Mouse (Mus musculus) limb, embryonic 15.5 days (tissue): ENCODE results near the gene Sugp1. TPM values are rescaled to one million over a fixed set of nuclear protein-coding genes. Genes with fewer than 3 reads are reported as not detected.
"Not testable (repeated sequence)": the region's sequence is repeated elsewhere in the genome, so short reads cannot be mapped to it uniquely, and the experiment has no call there.

ENCODE experiments used
- ATAC-seq: fragments of 200-750 bp; cut with Nextera tagmentation; 2 replicates; pipeline ENCODE4 v1.8.0; 2017; ENCODE audit warnings: low read depth, moderate TSS enrichment; ENCODE audit not compliant: insufficient number of reproducible peaks, low FRiP score, low TSS enrichment
- H3K27ac ChIP-seq: fragments of 300-500 bp; sonication (generic); 2 replicates; pipeline ENCODE4 v1.5.1; 2015; ENCODE audit warnings: moderate library complexity, mild to moderate bottlenecking, inconsistent platforms
- H3K27me3 ChIP-seq: fragments of 300-500 bp; sonication (generic); 2 replicates; pipeline ENCODE4 v1.6.1; 2015; ENCODE audit warnings: inconsistent platforms
- H3K36me3 ChIP-seq: fragments of 300-500 bp; sonication (generic); 2 replicates; pipeline ENCODE4 v1.6.1; 2015; ENCODE audit warnings: inconsistent platforms
- H3K4me1 ChIP-seq: fragments of 300-500 bp; sonication (generic); 2 replicates; pipeline ENCODE4 v1.6.1; 2015; ENCODE audit warnings: inconsistent platforms
- H3K4me2 ChIP-seq: fragments of 300-500 bp; sonication (generic); 2 replicates; pipeline ENCODE4 v1.6.1; 2015; ENCODE audit warnings: mild to moderate bottlenecking, inconsistent platforms
- H3K4me3 ChIP-seq: fragments of 300-500 bp; sonication (generic); 2 replicates; pipeline ENCODE4 v1.5.1; 2015; ENCODE audit warnings: mild to moderate bottlenecking, inconsistent platforms
- H3K9ac ChIP-seq: fragments of 300-500 bp; sonication (generic); 2 replicates; pipeline ENCODE4 v1.6.1; 2015; ENCODE audit warnings: inconsistent platforms
- H3K9me3 ChIP-seq: fragments of 300-500 bp; sonication (generic); 2 replicates; pipeline ENCODE4 v1.6.1; 2016; ENCODE audit warnings: inconsistent platforms
- WGBS: fragments of 180-500 bp; shearing (Covaris S2); methylation state at CpG from one replicate; pipeline ENCODE4 v1.1.7; 2015; 5-methylcytosine and 5-hydroxymethylcytosine counted together
- polyA plus RNA-seq: library from polyadenylated mRNA; unstranded; fragments of >200 nt; fragmentation: Nextera tagmentation; extraction: Ambion mirVana; gene quantifications from 2 replicates; pipeline ENCODE4 v1.2.1, GENCODE M21; 2015

The Sugp1 gene
- polyA plus RNA-seq, 1 experiment from 2014 or later = 41.9 TPM

DNA sequence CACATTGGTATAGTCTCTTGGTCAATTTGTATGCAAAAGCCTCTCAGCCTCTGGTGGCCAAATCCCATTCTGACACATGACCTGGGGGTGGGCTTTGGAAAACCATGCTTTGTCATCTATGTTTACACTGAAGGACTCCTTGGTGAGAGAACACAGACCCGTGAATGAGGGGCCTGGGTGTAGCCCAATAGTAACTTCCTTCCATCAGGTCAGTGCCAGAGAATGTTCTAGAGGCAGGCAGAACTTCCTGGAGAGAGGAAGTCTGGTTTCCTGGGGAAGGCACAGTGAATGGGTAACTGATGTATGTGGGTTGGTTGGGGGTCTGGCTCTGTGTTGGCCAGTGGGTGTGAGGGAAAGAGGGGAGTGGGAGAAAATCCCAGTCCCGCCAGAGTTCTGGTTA, 37.4 kb upstream of the Sugp1 start:
- Histone ChIP-seq H3K27me3 (no peaks in the 10 kb centered on the region), H3K4me3 (no peak overlapping the region), H3K36me3 (no peaks in the 10 kb centered on the region), H3K4me1 (peaks cover 3% of the 10 kb centered on the region; the same call in 1 of the 2 replicates), H3K27ac (no peak overlapping the region), H3K4me2 (no peak overlapping the region), H3K9me3 (no peaks in the 10 kb centered on the region), H3K9ac (no peak overlapping the region)
- ATAC-seq = no peak
- 49% methylated on average over 2 of the region's 2 CpGs for WGBS

- not testable (repeated sequence) for H3K27ac ChIP-seq, H3K9ac ChIP-seq, H3K36me3 ChIP-seq, H3K4me1 ChIP-seq, H3K4me3 ChIP-seq, H3K27me3 ChIP-seq, H3K9me3 ChIP-seq, ATAC-seq, H3K4me2 ChIP-seq
- 90% methylated on average over 14 of the region's 14 CpGs for WGBS
These were observed 31.8 kb upstream of the Sugp1 start for GRCm38 (mm10) chr8:70010796-70011195.

- peaks cover 10% of the 10 kb centered on the region for H3K36me3 ChIP-seq
- no peak for ATAC-seq
- H3K27ac ChIP-seq = no peak overlapping the region
- H3K4me1 ChIP-seq = no peaks in the 10 kb centered on the region
- no peaks in the 10 kb centered on the region for H3K9me3 ChIP-seq
- H3K9ac ChIP-seq = no peak overlapping the region
- 71% methylated on average over 3 of the region's 3 CpGs for WGBS
- H3K4me2 ChIP-seq = no peak overlapping the region
- no peaks in the 10 kb centered on the region for H3K27me3 ChIP-seq
- no peak overlapping the region for H3K4me3 ChIP-seq
These were observed 30.3 kb upstream of the Sugp1 start for GRCm38 (mm10) chr8:70012350-70012749.

GRCm38 (mm10) chr8:70012763-70013162, 29.9 kb upstream of the Sugp1 start:
- Histone ChIP-seq H3K9ac (no peak overlapping the region), H3K27ac (no peak overlapping the region), H3K27me3 (no peaks in the 10 kb centered on the region), H3K4me2 (no peak overlapping the region), H3K4me1 (no peaks in the 10 kb centered on the region), H3K9me3 (no peaks in the 10 kb centered on the region), H3K36me3 (peaks cover 14% of the 10 kb centered on the region), H3K4me3 (no peak overlapping the region)
- no peak for ATAC-seq
- 91% methylated on average over 1 of the region's 1 CpGs for WGBS

DNA sequence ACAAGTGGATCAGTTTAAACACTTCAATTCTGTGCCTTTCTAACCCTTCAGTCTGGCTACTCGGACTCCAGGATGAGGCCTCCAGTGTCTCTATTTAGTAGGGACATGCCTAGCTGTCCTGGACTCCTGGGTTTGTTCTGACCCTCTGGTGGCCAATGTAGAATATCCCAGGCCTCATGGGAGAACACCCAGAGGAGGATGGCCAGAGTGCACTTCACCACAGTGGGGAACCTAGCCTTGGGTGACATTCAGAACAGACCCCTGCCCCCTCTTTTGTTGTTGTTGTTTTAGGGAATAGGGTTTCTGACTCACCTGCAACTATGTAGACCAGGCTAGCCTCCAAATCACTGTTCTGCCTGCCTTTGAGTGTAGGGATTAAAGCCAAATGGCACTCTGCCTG, 27.6 kb upstream of the Sugp1 start:
- Histone ChIP-seq H3K9ac (no peak overlapping the region), H3K27ac (no peak overlapping the region), H3K36me3 (peaks cover 36% of the 10 kb centered on the region), H3K4me1 (no peaks in the 10 kb centered on the region), H3K4me2 (no peak overlapping the region), H3K4me3 (no peak overlapping the region), H3K9me3 (no peaks in the 10 kb centered on the region), H3K27me3 (no peaks in the 10 kb centered on the region)
- no peak for ATAC-seq
- 76% methylated on average over 1 of the region's 1 CpGs for WGBS

DNA sequence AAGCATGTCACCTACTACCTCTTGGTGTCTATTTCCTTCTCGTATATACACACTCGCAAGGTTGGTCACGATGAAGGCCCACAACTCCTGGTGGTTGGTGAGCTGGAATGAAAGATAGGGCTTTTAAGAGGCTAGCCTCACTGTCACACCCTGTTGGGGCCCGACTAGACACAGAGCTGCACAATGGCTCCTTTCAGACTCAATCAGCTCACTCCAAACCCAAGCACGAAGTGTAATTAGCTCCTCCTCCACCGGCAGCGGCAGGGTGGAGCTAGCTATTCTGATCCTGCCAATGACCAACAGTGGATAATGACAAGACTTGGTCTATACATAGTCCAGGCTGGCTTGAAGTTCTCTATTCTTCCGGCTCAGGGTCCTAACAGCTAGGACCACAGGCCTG, 19.0 kb upstream of the Sugp1 start:
- Histone ChIP-seq H3K9me3 (no peaks in the 10 kb centered on the region), H3K27me3 (no peaks in the 10 kb centered on the region), H3K4me1 (no peaks in the 10 kb centered on the region), H3K36me3 (peaks cover 100% of the 10 kb centered on the region), H3K27ac (no peak overlapping the region), H3K4me3 (no peak overlapping the region), H3K4me2 (no peak overlapping the region), H3K9ac (no peak overlapping the region)
- WGBS = 86% methylated on average over 8 of the region's 8 CpGs
- ATAC-seq = no peak

DNA sequence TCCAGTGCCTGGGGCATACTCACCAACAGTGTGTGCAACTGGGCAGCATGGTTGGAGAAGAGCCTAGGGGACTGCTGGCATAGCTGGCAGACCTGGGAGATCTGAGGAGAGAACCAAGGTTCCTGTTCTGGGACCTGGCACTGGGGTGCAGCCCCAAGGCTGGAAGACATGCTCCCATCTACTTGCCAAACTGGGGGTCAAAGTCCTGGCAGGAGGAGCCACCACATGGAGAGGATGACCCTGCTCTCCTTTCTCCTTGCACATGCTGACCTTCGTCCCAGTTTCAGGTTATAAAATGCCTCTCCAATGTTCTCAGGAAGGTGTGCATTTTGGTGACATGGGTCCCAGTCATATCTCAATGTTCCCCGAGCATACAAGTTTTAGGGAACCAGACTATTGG, 16.5 kb upstream of the Sugp1 start:
- Histone ChIP-seq H3K9ac (no peak overlapping the region), H3K4me2 (no peak overlapping the region), H3K4me1 (no peaks in the 10 kb centered on the region), H3K9me3 (no peaks in the 10 kb centered on the region), H3K36me3 (peaks cover 97% of the 10 kb centered on the region), H3K27me3 (no peaks in the 10 kb centered on the region), H3K4me3 (no peak overlapping the region), H3K27ac (no peak overlapping the region)
- ATAC-seq = no peak
- WGBS = 96% methylated on average over 2 of the region's 2 CpGs

- no peak overlapping the region for H3K4me3 ChIP-seq
- no peaks in the 10 kb centered on the region for H3K4me1 ChIP-seq
- no peaks in the 10 kb centered on the region for H3K9me3 ChIP-seq
- no peak for ATAC-seq
- no peak overlapping the region for H3K27ac ChIP-seq
- no peak overlapping the region for H3K9ac ChIP-seq
- no peak overlapping the region for H3K4me2 ChIP-seq
- peaks cover 76% of the 10 kb centered on the region for H3K36me3 ChIP-seq
- 100% methylated on average over 1 of the region's 1 CpGs for WGBS
- H3K27me3 ChIP-seq = no peaks in the 10 kb centered on the region
These were observed 12.4 kb upstream of the Sugp1 start for GRCm38 (mm10) chr8:70030255-70030654.

DNA sequence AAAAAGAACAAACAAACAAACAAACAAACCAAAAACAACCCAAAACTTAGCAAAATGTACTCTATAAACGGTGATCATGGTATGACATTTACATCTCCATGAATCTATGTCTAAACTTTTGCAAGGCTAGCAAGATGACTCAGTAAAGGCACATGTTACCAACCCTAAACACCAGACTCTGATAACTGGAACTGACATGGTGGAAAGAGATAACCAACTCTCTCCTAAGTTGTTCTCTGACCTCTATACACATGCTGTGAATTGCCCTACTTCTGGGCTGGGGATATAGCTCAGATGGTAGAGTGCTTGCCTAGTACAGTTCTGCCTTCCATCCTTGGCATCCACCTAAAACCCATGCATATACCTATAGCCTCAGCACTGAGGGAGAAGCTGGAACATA, 4.6 kb upstream of the Sugp1 start:
- no peak overlapping the region for H3K4me2 ChIP-seq
- no peak overlapping the region for H3K4me3 ChIP-seq
- ATAC-seq = no peak
- H3K36me3 ChIP-seq = peaks cover 18% of the 10 kb centered on the region; the same call in 1 of the 2 replicates
- no peaks in the 10 kb centered on the region for H3K9me3 ChIP-seq
- 93% methylated on average over 1 of the region's 1 CpGs for WGBS
- no peaks in the 10 kb centered on the region for H3K27me3 ChIP-seq
- no peak overlapping the region for H3K27ac ChIP-seq
- no peak overlapping the region for H3K9ac ChIP-seq
- H3K4me1 ChIP-seq = peaks cover 16% of the 10 kb centered on the region

GRCm38 (mm10) chr8:70041885-70042546, 597 bp upstream of the Sugp1 start:
- peak overlapping the region; percentile 99 for H3K4me3 ChIP-seq
- peak overlapping the region; percentile 96 for H3K4me2 ChIP-seq
- peak overlapping the region; percentile 86 for H3K27ac ChIP-seq
- WGBS = 2% methylated on average over 47 of the region's 47 CpGs
- H3K27me3 ChIP-seq = no peaks in the 10 kb centered on the region
- H3K4me1 ChIP-seq = peaks cover 28% of the 10 kb centered on the region
- H3K36me3 ChIP-seq = 0 out of 2 replicates have a peak, but pooled peaks cover 9% of the 10 kb centered on the region
- peak overlapping the region; percentile 92 for H3K9ac ChIP-seq
- no peak for ATAC-seq
- H3K9me3 ChIP-seq = no peaks in the 10 kb centered on the region

DNA sequence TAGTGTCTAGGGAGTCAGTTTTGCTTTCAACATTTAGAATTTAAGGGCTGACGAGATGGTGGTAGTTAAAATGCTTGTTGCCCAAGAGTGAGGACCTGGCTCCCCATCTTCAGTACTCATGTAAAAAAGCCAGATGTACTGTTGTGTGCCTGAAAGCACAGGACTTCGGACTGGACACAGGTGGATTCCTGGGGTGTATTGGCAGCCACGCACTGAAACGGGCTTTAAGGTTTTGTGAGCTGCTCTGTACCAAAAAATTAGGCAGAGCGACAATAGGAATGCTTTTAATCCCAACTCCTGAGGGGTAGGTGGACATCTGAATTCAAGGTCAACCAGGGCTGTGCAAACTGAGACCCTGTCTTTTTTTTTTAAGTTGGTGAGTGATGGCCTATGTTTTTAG, 1.4 kb downstream of the Sugp1 start:
- WGBS = 91% methylated on average over 5 of the region's 5 CpGs
- no peaks in the 10 kb centered on the region for H3K9me3 ChIP-seq
- no peak overlapping the region for H3K9ac ChIP-seq
- H3K4me3 ChIP-seq = peak overlapping the region; percentile 99; the same call in 1 of the 2 replicates
- peaks cover 12% of the 10 kb centered on the region; the same call in 1 of the 2 replicates for H3K36me3 ChIP-seq
- peaks cover 28% of the 10 kb centered on the region for H3K4me1 ChIP-seq
- no peak for ATAC-seq
- H3K27ac ChIP-seq = no peak overlapping the region
- H3K4me2 ChIP-seq = no peak overlapping the region
- H3K27me3 ChIP-seq = no peaks in the 10 kb centered on the region

- Histone ChIP-seq H3K9me3 (no peaks in the 10 kb centered on the region), H3K4me1 (no peaks in the 10 kb centered on the region), H3K9ac (no peak overlapping the region), H3K27me3 (no peaks in the 10 kb centered on the region), H3K4me2 (no peak overlapping the region), H3K36me3 (peaks cover 50% of the 10 kb centered on the region), H3K27ac (no peak overlapping the region), H3K4me3 (no peak overlapping the region)
- ATAC-seq = no peak
These were observed 7.0 kb downstream of the Sugp1 start for GRCm38 (mm10) chr8:70049662-70050061.

DNA sequence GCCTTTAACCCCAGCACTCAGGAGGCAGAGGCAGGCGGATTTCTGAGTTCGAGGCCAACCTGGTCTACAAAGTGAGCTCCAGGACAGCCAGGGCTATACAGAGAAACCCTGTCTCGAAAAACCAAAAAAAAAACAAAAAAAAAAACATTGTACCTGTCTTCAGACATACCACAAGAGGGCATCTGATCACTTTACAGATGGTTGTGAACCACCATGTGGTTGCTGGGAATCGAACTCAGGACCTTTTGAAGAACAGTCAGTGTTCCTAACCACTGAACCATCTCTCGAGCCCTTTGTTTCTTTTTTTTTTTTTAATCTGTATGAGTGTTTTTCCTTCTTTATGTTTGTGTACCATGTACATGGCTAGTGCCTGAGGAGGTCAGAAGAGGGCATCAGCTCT, 7.8 kb downstream of the Sugp1 start:
- not testable (repeated sequence) for ATAC-seq, H3K9me3 ChIP-seq, H3K4me2 ChIP-seq, H3K4me1 ChIP-seq, H3K27me3 ChIP-seq, H3K4me3 ChIP-seq, H3K9ac ChIP-seq, H3K27ac ChIP-seq
- 94% methylated on average over 5 of the region's 5 CpGs for WGBS
- peaks cover 57% of the 10 kb centered on the region for H3K36me3 ChIP-seq
